Mouse (Mus musculus): ENCODE measurements around the gene Id2.

Gene Id2

GRCm38 (mm10) chr12:25074344-25074743 is 22.6 kb downstream of the Id2 start:
- no peak for DNase-seq

- DNase-seq = no peak
These were observed 23.6 kb downstream of the Id2 start for GRCm38 (mm10) chr12:25073374-25073773.

GRCm38 (mm10) chr12:25062264-25062663 is 34.7 kb downstream of the Id2 start:
- DNase-seq = no peak

GRCm38 (mm10) chr12:25060901-25061300 is 36.0 kb downstream of the Id2 start:
- DNase-seq = no peak

- no peak for DNase-seq
These were observed 37.3 kb downstream of the Id2 start for GRCm38 (mm10) chr12:25059487-25060200.

GRCm38 (mm10) chr12:25054963-25055362 is 42.0 kb downstream of the Id2 start:
- DNase-seq = no peak

GRCm38 (mm10) chr12:25054511-25054910 is 42.4 kb downstream of the Id2 start:
- no peak for DNase-seq

- DNase-seq = no peak
These were observed 47.7 kb downstream of the Id2 start for GRCm38 (mm10) chr12:25049253-25049652.

GRCm38 (mm10) chr12:25044579-25044978 is 52.4 kb downstream of the Id2 start:
- DNase-seq = no peak

- no peak for DNase-seq
These were observed 52.9 kb downstream of the Id2 start for GRCm38 (mm10) chr12:25044056-25044455.
